Mouse (Mus musculus): Measurements from ENCODE around the gene Cpe.

The Cpe gene

GRCm38 (mm10) chr8:64634131-64634865 lies 58.6 kb downstream of the Cpe start:
- DNase-seq (ENCODE audit: low read depth, low spot score): no peak

- no peak for DNase-seq (ENCODE audit: low read depth, low spot score)
Measured at GRCm38 (mm10) chr8:64632169-64632568, 60.7 kb downstream of the Cpe start.

GRCm38 (mm10) chr8:64631761-64632160 lies 61.1 kb downstream of the Cpe start:
- DNase-seq (ENCODE audit: low read depth, low spot score): no peak

- no peak for DNase-seq (ENCODE audit: low read depth, low spot score)
Measured at GRCm38 (mm10) chr8:64629034-64629760, 63.7 kb downstream of the Cpe start.

- DNase-seq (ENCODE audit: low read depth, low spot score): no peak
Measured at GRCm38 (mm10) chr8:64628039-64628438, 64.8 kb downstream of the Cpe start.

GRCm38 (mm10) chr8:64624603-64625037 lies 68.2 kb downstream of the Cpe start:
- DNase-seq (ENCODE audit: low read depth, low spot score): no peak

GRCm38 (mm10) chr8:64620365-64621150 lies 72.3 kb downstream of the Cpe start:
- no peak for DNase-seq (ENCODE audit: low read depth, low spot score)

- DNase-seq (ENCODE audit: low read depth, low spot score): no peak
Measured at GRCm38 (mm10) chr8:64619661-64620060, 73.2 kb downstream of the Cpe start.

- peak; percentile 50 for DNase-seq (ENCODE audit: low read depth, low spot score)
Measured at GRCm38 (mm10) chr8:64618618-64619017, 74.2 kb downstream of the Cpe start.

GRCm38 (mm10) chr8:64616566-64616965 lies 76.3 kb downstream of the Cpe start:
- no peak for DNase-seq (ENCODE audit: low read depth, low spot score)

- DNase-seq (ENCODE audit: low read depth, low spot score): no peak
Measured at GRCm38 (mm10) chr8:64615459-64615858, 77.4 kb downstream of the Cpe start.

- no peak for DNase-seq (ENCODE audit: low read depth, low spot score)
Measured at GRCm38 (mm10) chr8:64613663-64614062, 79.2 kb downstream of the Cpe start.

- no peak for DNase-seq (ENCODE audit: low read depth, low spot score)
Measured at GRCm38 (mm10) chr8:64611210-64611974, 81.5 kb downstream of the Cpe start.

- no peak for DNase-seq (ENCODE audit: low read depth, low spot score)
Measured at GRCm38 (mm10) chr8:64608931-64609330, 83.9 kb downstream of the Cpe start.

GRCm38 (mm10) chr8:64606015-64606414 lies 86.8 kb downstream of the Cpe start:
- DNase-seq (ENCODE audit: low read depth, low spot score): no peak

GRCm38 (mm10) chr8:64598206-64598605 lies 94.6 kb downstream of the Cpe start:
- no peak for DNase-seq (ENCODE audit: low read depth, low spot score)

- no peak for DNase-seq (ENCODE audit: low read depth, low spot score)
Measured at GRCm38 (mm10) chr8:64597042-64597970, 95.5 kb downstream of the Cpe start.

- DNase-seq (ENCODE audit: low read depth, low spot score): no peak
Measured at GRCm38 (mm10) chr8:64596396-64596795, 96.5 kb downstream of the Cpe start.

GRCm38 (mm10) chr8:64590456-64590855 lies 102.4 kb downstream of the Cpe start:
- no peak for DNase-seq (ENCODE audit: low read depth, low spot score)

- DNase-seq (ENCODE audit: low read depth, low spot score): no peak
Measured at GRCm38 (mm10) chr8:64582887-64583286, 110.0 kb downstream of the Cpe start.

All from telencephalon, adult 2 months (tissue).